Mouse (Mus musculus): Measurements from ENCODE around the gene Il17rc. TPM values are rescaled to one million over a fixed set of nuclear protein-coding genes. Genes with fewer than 3 reads are reported as not detected.

The Il17rc gene
- polyA plus RNA-seq, 1 experiment from 2014 or later = 3.2 TPM

- Histone ChIP-seq H3K4me3 (ENCODE audit: low read depth, low read length) (no peak overlapping the region), H3K9me3 (ENCODE audit: control insufficient read depth, low read length) (no peaks in the 10 kb centered on the region), H3K36me3 (ENCODE audit: control insufficient read depth, insufficient read depth, low read length) (no peaks in the 10 kb centered on the region), H3K4me2 (replicated peaks; ENCODE audit: low read depth, low read length) (no peak overlapping the region), H3K27me3 (ENCODE audit: control insufficient read depth, insufficient read depth, low read length) (no peaks in the 10 kb centered on the region), H3K4me1 (replicated peaks; ENCODE audit: control insufficient read depth, insufficient read depth, low read length) (no peaks in the 10 kb centered on the region), H3K27ac (ENCODE audit: low read depth, low read length) (no peak overlapping the region), H3K9ac (ENCODE audit: low read depth, low read length) (no peak overlapping the region)
- 83% methylated on average over 3 of the region's 3 CpGs for WGBS
- DNase-seq (ENCODE audit: low spot score) (no peak), ATAC-seq (ENCODE audit: low FRiP score) (no peak)
Observed at GRCm38 (mm10) chr6:113433661-113434060, 37.6 kb upstream of the Il17rc start.

- Histone ChIP-seq H3K9me3 (ENCODE audit: control insufficient read depth, low read length) (no peaks in the 10 kb centered on the region), H3K4me3 (ENCODE audit: low read depth, low read length) (no peak overlapping the region), H3K27me3 (ENCODE audit: control insufficient read depth, insufficient read depth, low read length) (no peaks in the 10 kb centered on the region), H3K9ac (ENCODE audit: low read depth, low read length) (no peak overlapping the region), H3K36me3 (ENCODE audit: control insufficient read depth, insufficient read depth, low read length) (no peaks in the 10 kb centered on the region), H3K4me2 (replicated peaks; ENCODE audit: low read depth, low read length) (no peak overlapping the region), H3K4me1 (replicated peaks; ENCODE audit: control insufficient read depth, insufficient read depth, low read length) (no peaks in the 10 kb centered on the region), H3K27ac (ENCODE audit: low read depth, low read length) (no peak overlapping the region)
- DNase-seq (ENCODE audit: low spot score) (no peak), ATAC-seq (ENCODE audit: low FRiP score) (no peak)
- 75% methylated on average over 7 of the region's 7 CpGs for WGBS
Observed at GRCm38 (mm10) chr6:113434691-113435090, 36.5 kb upstream of the Il17rc start.

- H3K9me3 ChIP-seq (ENCODE audit: control insufficient read depth, low read length) = no peaks in the 10 kb centered on the region
- no peaks in the 10 kb centered on the region for H3K36me3 ChIP-seq (ENCODE audit: control insufficient read depth, insufficient read depth, low read length)
- H3K27me3 ChIP-seq (ENCODE audit: control insufficient read depth, insufficient read depth, low read length) = no peaks in the 10 kb centered on the region
- WGBS = 84% methylated on average over 9 of the region's 9 CpGs
- H3K4me2 ChIP-seq (replicated peaks; ENCODE audit: low read depth, low read length) = no peak within 1 kb of the TSS
- no peak within 1 kb of the TSS for H3K4me3 ChIP-seq (ENCODE audit: low read depth, low read length)
- H3K27ac ChIP-seq (ENCODE audit: low read depth, low read length) = no peak within 1 kb of the TSS
- ATAC-seq (ENCODE audit: low FRiP score) (no peak), DNase-seq (ENCODE audit: low spot score) (no peak)
- no peaks in the 10 kb centered on the region for H3K4me1 ChIP-seq (replicated peaks; ENCODE audit: control insufficient read depth, insufficient read depth, low read length)
- no peak within 1 kb of the TSS for H3K9ac ChIP-seq (ENCODE audit: low read depth, low read length)
Observed at GRCm38 (mm10) chr6:113435664-113436205, 35.5 kb upstream of the Il17rc start, which contains the start of gene Cidec. TSS of gene Cidec (minus strand) at chr6:113435760.

- Histone ChIP-seq H3K4me3 (ENCODE audit: low read depth, low read length) (no peak overlapping the region), H3K36me3 (ENCODE audit: control insufficient read depth, insufficient read depth, low read length) (no peaks in the 10 kb centered on the region), H3K9ac (ENCODE audit: low read depth, low read length) (no peak overlapping the region), H3K27me3 (ENCODE audit: control insufficient read depth, insufficient read depth, low read length) (no peaks in the 10 kb centered on the region), H3K4me2 (replicated peaks; ENCODE audit: low read depth, low read length) (no peak overlapping the region), H3K9me3 (ENCODE audit: control insufficient read depth, low read length) (no peaks in the 10 kb centered on the region), H3K4me1 (replicated peaks; ENCODE audit: control insufficient read depth, insufficient read depth, low read length) (no peaks in the 10 kb centered on the region), H3K27ac (ENCODE audit: low read depth, low read length) (no peak overlapping the region)
- WGBS = 77% methylated on average over 12 of the region's 12 CpGs
- DNase-seq (ENCODE audit: low spot score) (no peak), ATAC-seq (ENCODE audit: low FRiP score) (no peak)
Observed at GRCm38 (mm10) chr6:113437135-113437534, 34.1 kb upstream of the Il17rc start.

GRCm38 (mm10) chr6:113438721-113439430 lies 32.4 kb upstream of the Il17rc start:
- ATAC-seq (ENCODE audit: low FRiP score) (no peak), DNase-seq (ENCODE audit: low spot score) (no peak)
- Histone ChIP-seq H3K4me3 (ENCODE audit: low read depth, low read length) (no peak overlapping the region), H3K9me3 (ENCODE audit: control insufficient read depth, low read length) (no peaks in the 10 kb centered on the region), H3K4me2 (replicated peaks; ENCODE audit: low read depth, low read length) (no peak overlapping the region), H3K4me1 (replicated peaks; ENCODE audit: control insufficient read depth, insufficient read depth, low read length) (no peaks in the 10 kb centered on the region), H3K36me3 (ENCODE audit: control insufficient read depth, insufficient read depth, low read length) (no peaks in the 10 kb centered on the region), H3K27ac (ENCODE audit: low read depth, low read length) (no peak overlapping the region), H3K9ac (ENCODE audit: low read depth, low read length) (no peak overlapping the region), H3K27me3 (ENCODE audit: control insufficient read depth, insufficient read depth, low read length) (no peaks in the 10 kb centered on the region)
- WGBS = 69% methylated on average over 12 of the region's 12 CpGs

- ATAC-seq (ENCODE audit: low FRiP score) = no peak
- Histone ChIP-seq H3K27ac (ENCODE audit: low read depth, low read length) (no peak overlapping the region), H3K27me3 (ENCODE audit: control insufficient read depth, insufficient read depth, low read length) (no peaks in the 10 kb centered on the region), H3K4me3 (ENCODE audit: low read depth, low read length) (no peak overlapping the region), H3K9me3 (ENCODE audit: control insufficient read depth, low read length) (no peaks in the 10 kb centered on the region), H3K9ac (ENCODE audit: low read depth, low read length) (no peak overlapping the region), H3K36me3 (ENCODE audit: control insufficient read depth, insufficient read depth, low read length) (no peaks in the 10 kb centered on the region), H3K4me2 (replicated peaks; ENCODE audit: low read depth, low read length) (no peak overlapping the region), H3K4me1 (replicated peaks; ENCODE audit: control insufficient read depth, insufficient read depth, low read length) (no peaks in the 10 kb centered on the region)
- no peak for DNase-seq (ENCODE audit: low spot score)
- WGBS = 88% methylated on average over 3 of the region's 3 CpGs
Observed at GRCm38 (mm10) chr6:113440686-113441085, 30.5 kb upstream of the Il17rc start.

- Histone ChIP-seq H3K4me2 (replicated peaks; ENCODE audit: low read depth, low read length) (no peak overlapping the region), H3K9me3 (ENCODE audit: control insufficient read depth, low read length) (no peaks in the 10 kb centered on the region), H3K36me3 (ENCODE audit: control insufficient read depth, insufficient read depth, low read length) (no peaks in the 10 kb centered on the region), H3K4me1 (replicated peaks; ENCODE audit: control insufficient read depth, insufficient read depth, low read length) (no peaks in the 10 kb centered on the region), H3K9ac (ENCODE audit: low read depth, low read length) (no peak overlapping the region), H3K27me3 (ENCODE audit: control insufficient read depth, insufficient read depth, low read length) (no peaks in the 10 kb centered on the region), H3K4me3 (ENCODE audit: low read depth, low read length) (no peak overlapping the region), H3K27ac (ENCODE audit: low read depth, low read length) (no peak overlapping the region)
- no peak for ATAC-seq (ENCODE audit: low FRiP score)
- WGBS = 55% methylated on average over 7 of the region's 7 CpGs
- DNase-seq (ENCODE audit: low spot score) = peak; percentile 86
Observed at GRCm38 (mm10) chr6:113441147-113441680, 30.0 kb upstream of the Il17rc start.

GRCm38 (mm10) chr6:113442087-113442441 lies 29.2 kb upstream of the Il17rc start:
- DNase-seq (ENCODE audit: low spot score) (no peak), ATAC-seq (ENCODE audit: low FRiP score) (0 out of 2 replicates have a peak, but pooled peaks have one; percentile 6)
- H3K4me3 ChIP-seq (ENCODE audit: low read depth, low read length) = peak overlapping the region; percentile 75
- no peaks in the 10 kb centered on the region for H3K27me3 ChIP-seq (ENCODE audit: control insufficient read depth, insufficient read depth, low read length)
- no peak overlapping the region for H3K27ac ChIP-seq (ENCODE audit: low read depth, low read length)
- H3K36me3 ChIP-seq (ENCODE audit: control insufficient read depth, insufficient read depth, low read length) = no peaks in the 10 kb centered on the region
- H3K4me2 ChIP-seq (replicated peaks; ENCODE audit: low read depth, low read length) = peak overlapping the region; percentile 69
- WGBS = 42% methylated on average over 9 of the region's 9 CpGs
- H3K4me1 ChIP-seq (replicated peaks; ENCODE audit: control insufficient read depth, insufficient read depth, low read length) = no peaks in the 10 kb centered on the region
- H3K9ac ChIP-seq (ENCODE audit: low read depth, low read length) = peak overlapping the region; percentile 91
- no peaks in the 10 kb centered on the region for H3K9me3 ChIP-seq (ENCODE audit: control insufficient read depth, low read length)
